Mouse (Mus musculus) ovary, adult 18-20 months (tissue): ENCODE results near the gene 4930522H14Rik.
A peak's percentile ranks its signal among the peaks of the same experiment; 100 is the strongest.

Experiments
- DNase-seq: peaks from one replicate; pipeline ENCODE4 v3.0.0; 2022; ENCODE audit warnings: low spot score, mixed read lengths

4930522H14Rik gene

GRCm38 (mm10) chr4:109531111-109531510 is at the start of gene 4930522H14Rik:
4930522H14Rik (minus strand) TSS chr4:109531297.
- DNase-seq = no peak

GRCm38 (mm10) chr4:109578356-109578755 is 47.3 kb upstream of the 4930522H14Rik start:
- no peak for DNase-seq

GRCm38 (mm10) chr4:109576933-109577332 is 45.8 kb upstream of the 4930522H14Rik start:
- DNase-seq = no peak

- no peak for DNase-seq
Measured at GRCm38 (mm10) chr4:109574845-109575244, 43.7 kb upstream of the 4930522H14Rik start.

- no peak for DNase-seq
Measured at GRCm38 (mm10) chr4:109574331-109574730, 43.2 kb upstream of the 4930522H14Rik start.

- no peak for DNase-seq
Measured at GRCm38 (mm10) chr4:109572632-109573031, 41.5 kb upstream of the 4930522H14Rik start.

GRCm38 (mm10) chr4:109569421-109569820 is 38.3 kb upstream of the 4930522H14Rik start:
- no peak for DNase-seq

GRCm38 (mm10) chr4:109568959-109569358 is 37.9 kb upstream of the 4930522H14Rik start:
- no peak for DNase-seq

- DNase-seq = no peak
Measured at GRCm38 (mm10) chr4:109564711-109565110, 33.6 kb upstream of the 4930522H14Rik start.

- DNase-seq = no peak
Measured at GRCm38 (mm10) chr4:109550338-109551150, 19.4 kb upstream of the 4930522H14Rik start.

GRCm38 (mm10) chr4:109547306-109547705 is 16.2 kb upstream of the 4930522H14Rik start:
- no peak for DNase-seq

GRCm38 (mm10) chr4:109546538-109546937 is 15.4 kb upstream of the 4930522H14Rik start:
- DNase-seq = no peak

GRCm38 (mm10) chr4:109530245-109530816 is 766 bp downstream of the 4930522H14Rik start:
- no peak for DNase-seq

- peak; percentile 19 for DNase-seq
Measured at GRCm38 (mm10) chr4:109504885-109505284, 26.2 kb downstream of the 4930522H14Rik start.

GRCm38 (mm10) chr4:109498476-109498875 is 32.6 kb downstream of the 4930522H14Rik start:
- no peak for DNase-seq

- no peak for DNase-seq
Measured at GRCm38 (mm10) chr4:109493581-109493980, 37.5 kb downstream of the 4930522H14Rik start.

- no peak for DNase-seq
Measured at GRCm38 (mm10) chr4:109488812-109489211, 42.3 kb downstream of the 4930522H14Rik start.

- DNase-seq = no peak
Measured at GRCm38 (mm10) chr4:109484621-109485020, 46.5 kb downstream of the 4930522H14Rik start, which contains the start of gene Rnf11. Rnf11 (minus strand) TSS chr4:109484728.

- no peak for DNase-seq
Measured at GRCm38 (mm10) chr4:109482701-109483100, 48.4 kb downstream of the 4930522H14Rik start.

- DNase-seq = no peak
Measured at GRCm38 (mm10) chr4:109481424-109481823, 49.7 kb downstream of the 4930522H14Rik start.

- DNase-seq = no peak
Measured at GRCm38 (mm10) chr4:109477454-109477853, 53.6 kb downstream of the 4930522H14Rik start.

- peak; percentile 84 for DNase-seq
Measured at GRCm38 (mm10) chr4:109476554-109477014, 54.5 kb downstream of the 4930522H14Rik start.
